Mouse (Mus musculus) layer of hippocampus, adult 9-11 months (tissue): Measurements from ENCODE around the gene Tgfbi.

Experiments
- DNase-seq: peaks from one replicate; pipeline ENCODE4 v3.0.0; 2022

Tgfbi gene

DNA sequence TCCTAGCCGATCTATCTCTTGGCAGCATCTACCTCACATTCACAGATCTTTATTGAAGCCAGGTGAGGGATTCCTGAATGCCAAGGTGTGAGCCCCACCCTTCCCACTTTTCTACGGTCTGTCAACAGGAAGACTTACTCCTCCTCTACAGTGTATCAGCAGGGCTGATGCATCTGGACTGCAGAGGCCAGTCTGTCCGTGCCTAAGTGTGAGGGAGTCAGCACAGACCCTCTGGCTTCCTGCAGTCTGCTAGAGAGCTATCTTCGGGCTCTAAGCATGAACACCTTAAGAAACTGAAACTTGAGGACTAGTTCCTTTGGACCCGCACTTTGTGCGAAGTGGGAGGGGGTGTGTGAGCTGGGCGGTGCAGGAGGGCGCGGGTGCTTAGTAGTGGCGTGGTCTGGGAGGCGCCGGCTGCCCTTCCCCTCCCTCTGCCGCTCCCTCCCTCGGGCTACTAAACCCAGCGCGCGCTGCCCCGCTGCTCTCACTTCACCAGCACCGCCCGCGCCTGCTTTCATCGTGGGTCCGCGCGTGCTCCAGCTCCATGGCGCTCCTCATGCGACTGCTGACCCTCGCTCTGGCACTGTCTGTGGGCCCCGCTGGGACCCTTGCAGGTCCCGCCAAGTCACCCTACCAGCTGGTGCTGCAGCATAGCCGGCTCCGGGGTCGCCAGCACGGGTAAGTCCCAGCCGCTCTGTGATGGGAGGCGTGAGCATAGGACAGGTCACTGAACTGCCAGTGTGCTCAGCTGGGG is at the start of gene Tgfbi:
TSS of gene Tgfbi (plus strand) at position 421 of the 754 bp plus-strand sequence.
- no peak for DNase-seq

DNA sequence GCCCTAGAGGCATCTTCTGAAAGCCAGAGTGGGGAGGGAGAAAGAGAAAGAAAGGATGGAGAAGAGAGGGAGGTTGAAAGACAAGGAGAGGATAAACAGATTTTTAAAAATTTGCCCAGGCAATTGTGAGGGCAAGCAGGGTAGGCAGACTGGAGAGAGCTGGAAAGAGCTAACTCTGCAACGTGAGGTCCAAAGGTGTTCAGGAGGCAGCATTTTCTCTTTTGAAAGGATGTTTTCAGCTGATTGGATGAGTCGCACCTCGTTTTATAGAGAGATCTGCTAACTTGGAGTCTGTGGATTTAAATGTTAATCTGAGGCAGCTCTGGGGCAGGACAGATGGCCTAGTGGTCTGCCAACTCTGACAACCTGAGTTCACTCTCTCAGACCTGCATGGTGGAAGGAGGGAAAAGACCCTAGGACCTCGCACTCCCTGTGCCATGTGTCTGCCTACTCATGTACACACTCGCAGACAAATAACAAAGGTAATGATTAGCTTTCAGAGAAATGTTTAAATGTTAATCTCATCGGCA is 49.4 kb upstream of the Tgfbi start:
- DNase-seq, result no peak

DNA sequence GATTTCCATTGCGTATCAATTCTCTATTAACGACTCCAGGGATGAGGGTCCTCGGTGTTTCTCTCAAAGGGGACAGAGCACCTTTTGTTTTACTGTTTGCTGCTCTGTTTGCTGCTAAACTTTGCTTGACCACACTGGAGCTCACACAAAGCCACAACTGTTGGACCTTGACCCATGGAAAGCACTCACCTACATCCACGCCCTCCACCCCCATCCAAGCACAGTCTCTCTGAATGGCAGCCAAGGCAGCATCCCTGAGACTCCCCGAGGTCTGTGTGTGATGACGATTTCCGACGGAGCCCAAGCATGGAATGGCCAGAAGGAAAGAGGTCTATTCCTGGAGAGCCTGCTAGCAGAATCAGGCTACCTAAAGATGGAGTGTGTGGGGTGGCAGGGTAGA is 48.2 kb upstream of the Tgfbi start:
- no peak for DNase-seq

DNA sequence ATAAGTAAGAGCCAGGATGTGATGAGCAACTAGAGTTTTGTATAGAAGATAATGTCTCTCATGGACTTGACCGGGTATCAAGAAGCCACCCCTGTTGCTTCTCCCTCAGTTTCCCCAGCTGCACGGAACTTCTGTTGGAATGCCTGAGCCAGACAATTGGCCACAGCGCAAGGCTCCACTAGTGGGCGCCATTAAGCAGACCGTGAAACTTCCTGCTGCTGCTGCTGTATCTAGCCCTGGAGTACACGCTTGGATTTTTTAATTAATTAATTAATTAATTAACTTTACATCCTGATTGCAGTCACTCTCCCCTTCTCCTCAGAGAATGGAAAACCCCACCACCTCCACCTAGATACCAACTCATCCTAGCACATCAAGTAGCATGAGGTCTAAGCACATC is 46.2 kb upstream of the Tgfbi start:
- no peak for DNase-seq

DNA sequence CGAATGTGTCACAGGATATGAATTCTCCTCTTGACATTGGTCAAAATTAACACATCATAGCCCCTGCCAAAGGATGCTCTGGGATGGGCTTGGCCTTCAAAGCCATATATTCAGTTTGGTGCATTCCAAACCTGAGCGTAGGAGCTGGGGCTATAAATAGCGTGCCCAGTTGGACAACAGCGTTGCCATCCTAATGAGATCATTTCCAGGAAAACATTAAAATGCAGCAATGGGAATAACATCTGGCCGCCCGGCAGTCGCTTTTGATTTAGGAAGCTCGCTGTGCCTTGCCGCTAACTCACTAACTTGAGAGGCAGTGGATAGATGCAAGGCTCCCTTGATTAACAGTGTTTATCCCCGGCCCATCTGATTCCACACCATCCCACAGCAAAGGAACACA is 43.0 kb upstream of the Tgfbi start:
- DNase-seq, result no peak

DNA sequence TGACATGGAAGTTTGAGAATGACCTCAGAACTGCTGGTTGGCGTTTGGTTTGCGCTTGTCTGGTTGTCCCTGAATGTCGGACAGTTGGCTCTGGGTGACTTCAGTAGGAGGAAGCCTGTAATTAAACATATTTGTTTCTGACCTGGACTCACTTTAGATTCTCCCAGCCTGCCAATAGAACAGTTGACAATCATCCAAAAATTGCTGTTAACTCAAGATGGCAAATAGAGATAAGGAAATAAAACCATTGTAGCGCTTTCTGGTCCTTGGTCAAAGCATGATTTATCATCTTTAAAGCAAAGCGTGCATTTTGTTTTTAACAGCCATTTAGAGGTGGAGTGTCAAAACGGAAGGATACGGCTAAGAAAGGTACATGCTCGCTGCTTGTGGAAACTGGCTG is 37.7 kb upstream of the Tgfbi start:
- no peak for DNase-seq

DNA sequence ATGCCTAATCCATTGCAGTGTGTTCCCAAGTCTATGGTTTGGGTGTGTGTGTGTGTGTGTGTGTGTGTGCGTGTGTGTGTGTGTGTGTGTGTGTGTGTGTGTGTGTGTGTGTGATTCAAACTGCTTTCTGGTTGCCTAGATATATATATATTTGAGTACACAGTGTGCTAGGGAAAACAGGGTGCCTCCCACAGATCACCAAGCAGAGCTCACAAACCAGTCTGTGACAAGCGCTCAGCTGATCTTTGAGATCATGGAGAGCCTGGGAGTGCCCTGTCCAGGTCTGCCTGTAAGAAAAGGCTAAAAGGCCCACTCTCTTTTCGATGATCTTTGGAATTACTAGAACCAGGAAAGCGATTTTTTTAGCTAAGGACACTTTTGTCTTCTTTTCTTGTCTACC is 34.2 kb upstream of the Tgfbi start:
- no peak for DNase-seq

DNA sequence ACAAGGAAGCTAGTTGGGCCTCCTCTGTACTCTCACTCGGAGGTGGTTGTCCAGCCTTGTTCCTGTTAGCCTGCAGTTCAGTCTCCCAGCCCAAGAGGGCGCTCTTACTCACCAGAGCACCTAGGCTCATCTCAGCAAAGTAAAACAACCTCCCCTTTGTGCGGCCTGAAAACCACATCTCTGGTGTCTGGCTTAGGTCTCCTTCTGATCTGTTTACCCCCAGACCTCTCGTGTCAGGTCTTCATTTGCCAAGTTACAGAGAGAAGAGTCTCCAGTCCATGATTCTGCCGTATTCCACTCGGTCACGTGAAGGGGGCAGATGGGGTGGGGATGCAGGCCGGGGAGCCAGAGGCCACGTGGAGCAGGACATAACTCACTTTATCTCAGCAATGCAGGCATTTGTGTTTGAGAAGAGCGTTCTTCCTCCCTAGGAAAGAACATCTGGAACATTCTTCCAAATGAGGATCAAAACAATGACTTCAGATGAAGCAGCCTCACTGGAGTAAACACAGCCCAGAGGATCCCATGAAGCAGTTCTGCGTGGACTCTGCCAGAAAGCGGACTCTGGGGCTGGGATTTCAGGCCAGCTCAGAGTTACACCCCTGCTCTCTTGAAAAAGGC is 33.5 kb upstream of the Tgfbi start:
- DNase-seq, result peak; percentile 53

DNA sequence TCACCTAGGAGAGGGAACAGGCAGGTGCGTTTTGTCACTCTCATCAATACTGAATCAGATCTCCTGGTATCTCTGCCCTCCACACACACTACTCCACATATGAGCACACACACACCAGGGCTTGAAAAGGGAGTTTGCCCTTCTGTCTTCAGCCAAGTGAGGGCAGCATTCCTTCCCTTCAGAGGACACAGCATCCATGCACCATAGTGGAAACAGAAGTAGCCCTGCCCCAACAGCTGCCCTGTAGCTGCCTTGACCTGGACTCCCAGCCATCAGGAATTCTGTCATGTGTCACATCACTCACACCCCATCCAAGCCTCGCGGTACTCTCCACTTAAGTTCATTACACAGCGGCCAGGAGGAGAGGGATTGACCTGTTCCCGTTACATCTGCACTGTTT is 31.2 kb upstream of the Tgfbi start:
- no peak for DNase-seq

DNA sequence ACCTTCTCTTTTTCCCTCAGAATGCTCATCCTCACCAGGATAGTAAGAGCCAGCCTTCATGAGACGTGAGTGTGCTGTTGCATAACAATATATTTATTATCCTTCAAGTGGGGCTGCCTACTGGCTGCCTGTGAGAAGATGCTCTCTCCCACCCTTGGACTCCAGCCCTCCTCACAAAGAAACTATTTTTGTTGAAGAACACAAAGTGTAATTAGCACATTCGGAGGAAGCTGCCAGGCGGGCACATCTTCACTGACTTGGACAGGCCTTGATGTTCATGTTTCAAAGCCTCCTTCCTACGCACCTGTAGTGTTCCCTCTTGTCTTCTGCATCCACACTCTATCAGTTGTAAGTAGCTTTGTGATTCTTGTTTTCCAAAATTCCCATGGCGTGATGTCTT is 28.9 kb upstream of the Tgfbi start:
- peak; percentile 11 for DNase-seq

DNA sequence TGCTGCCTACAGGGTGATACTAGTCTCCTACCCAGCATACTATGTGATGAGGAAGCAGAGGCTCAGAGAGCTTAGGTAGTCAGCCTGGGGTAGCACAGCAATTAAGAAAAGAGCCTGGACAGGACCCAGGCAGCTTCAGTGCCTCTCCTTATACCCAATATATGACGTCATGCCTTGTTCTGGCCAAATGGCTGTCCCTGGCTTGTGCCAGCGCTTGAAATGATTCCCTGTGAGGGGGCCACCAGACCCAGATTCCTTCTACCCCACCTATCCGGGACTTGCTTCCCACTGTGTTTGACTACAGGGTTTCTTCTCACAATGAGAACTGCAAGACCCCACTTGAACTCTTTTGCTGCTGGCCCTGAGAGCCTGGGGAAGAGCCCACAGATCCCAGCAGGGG is 27.8 kb upstream of the Tgfbi start:
- peak; percentile 14 for DNase-seq

DNA sequence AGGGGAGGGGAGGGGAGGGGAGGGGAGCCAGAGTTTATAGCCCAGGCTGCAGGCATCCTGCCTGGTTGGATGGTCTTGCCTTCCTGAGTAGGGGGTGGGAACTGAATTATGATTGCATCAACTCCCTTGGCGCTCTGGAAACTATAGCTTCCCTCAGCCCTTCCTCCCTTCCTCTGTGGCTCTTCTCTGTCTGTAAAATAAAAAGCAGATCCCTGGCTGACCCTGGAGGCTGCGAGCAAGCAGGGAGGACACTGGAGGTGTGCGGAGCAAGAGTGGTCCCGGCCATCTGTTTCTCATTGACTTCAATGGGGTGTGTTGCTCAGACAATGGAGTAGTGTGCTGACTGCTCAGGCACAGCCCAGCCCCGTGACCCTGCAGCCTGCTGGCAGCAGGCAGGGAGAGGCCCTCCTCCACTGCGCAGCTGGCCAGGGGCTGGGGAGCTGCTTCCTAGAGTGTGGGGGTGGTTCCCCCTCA is 27.3 kb upstream of the Tgfbi start:
- DNase-seq, result peak; percentile 79

DNA sequence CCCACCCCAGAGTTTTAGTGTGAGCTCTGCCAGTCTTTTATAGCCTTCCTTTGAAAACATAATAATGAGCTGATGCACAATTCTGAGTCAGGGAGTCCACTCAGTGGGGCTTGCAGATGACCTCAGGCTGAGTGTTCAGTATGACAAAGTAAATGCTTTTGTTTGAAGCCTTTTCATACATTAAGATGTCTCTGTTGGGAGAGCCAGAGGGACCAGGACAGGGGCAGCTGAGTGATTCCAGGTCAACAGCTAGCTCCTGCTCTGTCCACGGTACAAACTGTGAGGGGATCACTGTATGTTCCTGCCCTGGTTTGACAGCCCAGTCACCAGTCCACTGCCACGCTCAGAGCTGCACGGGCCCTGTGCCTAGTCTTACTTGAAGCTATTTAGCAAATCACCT is 26.6 kb upstream of the Tgfbi start:
- DNase-seq, result no peak

DNA sequence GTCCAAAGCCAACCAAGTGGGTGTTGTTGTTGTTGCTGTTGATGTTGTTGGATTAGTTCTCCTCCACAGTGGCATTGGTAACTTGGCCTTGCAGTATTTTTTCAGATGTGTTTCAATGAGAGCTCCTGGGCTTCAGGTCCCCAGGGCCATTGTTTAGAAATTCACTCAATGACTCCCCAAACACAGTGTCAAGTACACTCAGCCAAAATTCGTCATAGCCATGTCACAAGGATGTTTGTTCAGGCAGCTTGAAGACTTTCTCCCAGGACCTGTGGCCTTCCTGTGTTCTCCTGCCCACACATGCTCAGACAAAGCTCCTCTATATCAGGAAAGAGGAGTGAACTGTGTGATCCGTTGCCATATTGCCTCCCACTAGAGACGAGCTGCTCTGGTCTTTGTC is 23.3 kb upstream of the Tgfbi start:
- DNase-seq, result no peak

DNA sequence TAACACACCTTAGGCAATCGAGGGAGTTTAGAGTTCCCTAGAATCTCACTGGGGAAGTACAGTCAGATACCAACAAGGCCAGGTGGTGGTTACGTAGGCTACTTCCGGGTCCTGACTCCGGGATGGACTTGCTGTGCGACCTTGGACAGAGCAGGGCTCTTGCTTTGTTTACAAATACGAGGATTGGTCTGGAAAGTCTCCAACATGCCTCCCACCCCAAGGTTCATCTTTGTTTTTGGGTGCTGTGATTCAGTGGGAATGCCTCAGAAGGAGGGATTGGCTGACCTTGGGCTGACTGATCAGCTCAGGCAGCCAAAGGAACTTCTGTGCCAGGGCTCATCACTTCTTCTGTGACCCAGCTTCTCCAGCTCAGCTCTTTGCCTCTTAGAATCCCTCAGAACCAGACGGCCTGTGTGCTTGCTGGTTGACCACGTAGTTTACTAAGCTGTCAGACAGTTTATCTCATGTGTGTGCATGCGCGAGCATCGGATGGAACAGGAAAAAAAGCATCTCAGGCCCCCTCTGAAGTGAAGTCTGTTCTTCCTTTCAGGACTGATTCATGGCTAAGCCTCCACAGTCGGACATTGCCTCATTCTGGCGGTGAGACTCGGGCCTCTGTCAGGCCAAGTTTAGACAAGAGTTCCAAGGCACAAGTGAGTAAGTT is 20.7 kb upstream of the Tgfbi start:
- no peak for DNase-seq

DNA sequence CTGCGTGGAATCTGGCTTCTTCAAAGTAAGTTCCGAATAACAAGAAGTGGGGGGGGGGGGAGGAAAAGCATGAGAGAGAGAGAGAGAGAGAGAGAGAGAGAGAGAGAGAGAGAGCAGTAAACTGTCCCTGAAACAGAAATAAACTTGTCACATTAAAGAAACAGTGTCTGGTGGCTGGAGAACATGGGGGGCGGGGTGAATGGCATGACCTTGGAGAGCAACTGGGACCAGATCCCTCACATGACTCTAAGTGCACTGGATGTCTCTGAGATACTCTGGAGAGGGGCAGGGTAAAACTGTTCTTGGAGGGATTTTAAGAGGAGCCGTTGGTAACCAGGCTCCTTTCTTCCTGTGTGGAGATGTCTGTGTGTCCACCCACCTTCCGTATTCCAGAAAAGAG is 19.1 kb upstream of the Tgfbi start:
- no peak for DNase-seq

DNA sequence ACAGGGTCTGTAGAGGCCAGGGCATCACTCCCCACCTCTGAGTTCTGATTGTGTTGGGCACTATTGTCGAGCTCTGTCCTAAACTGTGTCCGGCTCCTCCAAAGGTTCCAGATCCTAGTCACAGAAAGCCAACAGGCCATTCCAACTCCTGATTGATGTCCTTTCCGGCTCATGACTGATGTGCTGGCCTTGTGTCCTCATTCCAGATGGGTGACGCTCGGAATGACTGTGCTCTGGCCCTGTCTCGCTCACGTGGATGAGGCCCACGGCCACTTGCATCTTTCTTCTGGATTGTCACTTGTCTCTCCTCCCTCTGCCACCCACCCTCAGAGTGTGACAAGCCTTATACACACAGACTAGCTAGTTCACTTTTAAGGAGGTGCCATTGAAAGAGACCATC is 18.1 kb upstream of the Tgfbi start:
- DNase-seq, result no peak

DNA sequence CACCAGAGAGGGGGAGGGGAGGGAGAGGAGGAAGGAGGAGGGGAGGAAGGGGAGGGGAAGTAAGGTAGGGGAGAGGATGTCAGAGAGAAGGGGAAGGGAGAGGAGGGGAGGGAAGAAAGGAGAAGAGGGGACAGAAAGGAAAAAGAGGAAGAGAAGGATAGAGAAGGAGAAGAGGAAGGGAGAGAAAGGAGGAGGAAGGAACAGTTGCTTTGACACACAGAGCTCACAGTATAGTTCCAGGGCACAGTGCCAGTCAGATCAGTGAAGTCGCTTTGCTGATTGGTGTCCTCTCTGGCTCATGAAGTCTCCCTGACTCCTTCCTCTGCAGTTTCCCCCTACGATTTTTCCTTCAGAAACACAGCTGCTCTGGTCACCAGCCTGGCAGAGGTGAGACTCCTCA is 17.4 kb upstream of the Tgfbi start:
- DNase-seq, result no peak

DNA sequence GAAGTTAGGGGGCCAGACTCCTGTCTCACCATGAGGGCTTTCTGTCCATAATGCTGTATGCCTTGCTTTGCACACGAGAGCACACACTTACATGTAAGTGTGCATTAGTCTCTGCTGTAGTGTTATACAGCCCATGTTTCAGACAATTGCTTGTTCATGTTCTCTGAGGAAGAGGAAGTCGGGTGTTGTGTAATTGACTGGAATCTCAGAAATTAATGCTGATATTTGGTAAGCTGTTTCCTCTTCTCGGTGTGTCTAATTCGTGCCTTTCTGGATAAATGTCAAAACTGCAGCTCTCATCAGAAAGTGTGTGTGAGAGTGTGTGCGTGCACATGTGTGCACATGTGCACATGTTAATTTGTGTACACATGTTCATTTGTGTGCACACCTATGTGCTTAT is 16.1 kb upstream of the Tgfbi start:
- DNase-seq, result no peak

DNA sequence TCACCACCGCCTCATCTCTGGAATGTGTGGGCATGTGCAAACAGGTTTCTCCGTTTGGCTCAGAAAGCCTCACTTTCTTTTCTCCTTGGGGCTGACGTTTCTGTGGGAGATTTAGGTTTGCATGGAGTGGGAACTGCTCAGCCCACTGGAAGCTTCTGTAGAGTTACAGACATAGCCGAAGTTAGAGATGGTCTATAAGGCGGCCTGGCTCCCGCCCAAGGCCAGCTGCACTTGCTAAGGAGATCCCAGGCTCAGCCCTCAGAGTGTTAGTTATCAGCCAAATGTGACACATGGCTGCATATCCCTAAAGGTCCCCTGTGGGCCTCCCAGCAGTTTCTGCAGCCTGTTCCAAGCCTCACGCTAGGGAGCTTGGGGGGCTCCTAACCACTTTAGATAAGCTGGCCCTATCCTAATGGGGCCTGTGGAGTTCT is 15.3 kb upstream of the Tgfbi start:
- DNase-seq, result no peak

DNA sequence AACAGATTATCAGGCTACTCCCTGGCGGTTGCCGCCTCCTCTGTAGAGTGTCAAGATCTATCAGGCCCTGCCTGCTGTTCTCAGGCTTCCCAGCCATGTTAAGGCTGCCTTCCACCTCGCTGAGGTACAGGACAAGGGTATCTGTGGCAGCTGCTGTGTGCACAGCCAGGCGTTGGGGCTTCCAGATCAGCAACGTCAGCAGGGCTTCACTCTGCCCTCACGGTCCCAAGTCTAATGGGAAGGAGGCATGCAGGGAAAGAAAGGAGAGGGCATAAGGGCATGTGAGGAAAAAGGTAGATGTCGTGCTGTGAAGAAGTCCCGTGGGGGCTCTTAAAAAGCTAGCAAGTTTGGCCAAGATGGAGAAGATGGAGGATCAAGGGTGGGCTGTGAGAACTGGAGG is 14.1 kb upstream of the Tgfbi start:
- no peak for DNase-seq

DNA sequence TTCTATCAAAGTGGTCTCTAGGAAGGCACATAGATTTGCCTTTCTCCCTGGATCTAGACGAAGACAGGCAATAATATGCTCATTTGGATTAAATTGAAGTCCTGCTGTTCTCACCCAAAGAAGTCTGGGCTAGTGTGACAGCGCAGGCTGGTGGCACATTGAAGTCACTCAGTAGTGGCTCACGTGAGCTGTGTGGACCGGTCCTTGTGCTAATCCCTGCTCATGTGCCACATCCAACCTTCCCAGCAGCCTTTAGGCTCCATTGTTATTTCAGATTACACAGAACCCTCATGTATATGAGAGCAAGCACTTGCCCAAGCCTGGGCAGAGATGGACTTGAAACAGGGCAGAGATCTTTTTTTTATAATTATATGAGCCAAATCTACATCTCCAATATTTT is 12.0 kb upstream of the Tgfbi start:
- DNase-seq, result no peak

DNA sequence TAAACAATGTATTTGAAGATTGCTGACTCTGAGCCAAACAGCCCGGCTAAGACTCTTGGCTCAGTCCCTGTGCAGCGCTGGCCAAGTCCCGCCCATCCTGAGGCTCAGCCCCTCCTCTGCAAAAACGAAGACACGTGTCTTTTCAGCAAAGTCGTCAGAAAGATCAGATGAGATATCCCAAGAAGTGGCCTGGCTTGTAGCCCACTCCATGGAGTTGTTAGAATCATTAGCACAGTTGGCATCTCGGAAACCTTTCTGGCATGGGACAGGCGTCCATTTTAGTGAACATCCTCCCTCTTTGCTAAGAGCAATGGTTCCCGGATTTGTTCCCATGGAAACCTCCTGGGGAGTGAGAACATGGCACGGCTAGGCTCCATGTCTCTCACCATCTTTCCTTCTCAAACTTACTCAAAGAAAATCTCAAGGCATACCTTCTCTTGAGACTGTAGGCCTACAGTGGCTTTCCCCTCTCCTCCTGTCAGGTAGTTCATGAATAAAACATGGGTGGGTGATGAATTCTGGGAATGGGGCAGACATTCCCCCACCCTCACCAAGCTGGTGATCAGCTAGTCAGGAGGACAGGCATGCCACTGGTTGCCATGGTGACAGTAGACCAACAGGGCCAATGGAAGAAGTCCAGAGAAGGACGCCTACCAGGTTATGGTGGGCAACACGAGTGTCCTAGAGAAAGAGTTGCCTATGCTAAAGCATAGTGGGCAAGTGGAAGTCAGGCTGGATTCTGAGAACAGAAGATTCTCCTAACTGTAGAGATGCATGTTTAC is 11.3 kb upstream of the Tgfbi start:
- no peak for DNase-seq
